ENCODE assay signal across 8 mouse cellular contexts in genomic region chr9:43737871-43738292, GRCm38 (mm10). TPM values are rescaled to one million over a fixed set of nuclear protein-coding genes. Genes with fewer than 3 reads are reported as not detected.
DNase-seq lines count a peak whose midpoint lies in the region; ATAC-seq and TF ChIP-seq lines count a peak whose summit lies in the region.

No protein-coding gene starts in this region.

- no peak for ATAC-seq in hindbrain, embryonic 15.5 days (ENCODE audit: low FRiP score, low read depth)
- ATAC-seq in lung, embryonic 15.5 days (ENCODE audit: borderline replicate concordance, extremely low read depth, low FRiP score, low TSS enrichment) = no peak
- peak; percentile 66 for ATAC-seq in stomach, postnatal 0 days (ENCODE audit: low FRiP score, low TSS enrichment)

- 2% methylated on average over 12 of the region's 12 CpGs for WGBS in hindbrain, embryonic 15.5 days
- 1% methylated on average over 12 of the region's 12 CpGs for WGBS in lung, embryonic 15.5 days
- WGBS in stomach, postnatal 0 days = 2% methylated on average over 12 of the region's 12 CpGs

- no peaks in the 10 kb centered on the region for H3K36me3 ChIP-seq in hindbrain, embryonic 15.5 days
- no peaks in the 10 kb centered on the region for H3K36me3 ChIP-seq in lung, embryonic 15.5 days
- no peaks in the 10 kb centered on the region for H3K36me3 ChIP-seq in stomach, postnatal 0 days (ENCODE audit: control insufficient read depth, insufficient read depth, low read length)

- no peak for TF ChIP-seq CTCF in stomach, postnatal 0 days (IDR thresholded peaks at IDR 0.05; ENCODE audit: low read depth)

- H3K4me1 ChIP-seq in hindbrain, embryonic 15.5 days (replicated peaks) = peaks cover 26% of the 10 kb centered on the region
- H3K4me1 ChIP-seq in lung, embryonic 15.5 days = peaks cover 42% of the 10 kb centered on the region
- peaks cover 2% of the 10 kb centered on the region; the same call in 1 of the 2 replicates for H3K4me1 ChIP-seq in stomach, postnatal 0 days (replicated peaks; ENCODE audit: control insufficient read depth, insufficient read depth)

- H3K9ac ChIP-seq in hindbrain, embryonic 15.5 days = no peak overlapping the region
- H3K9ac ChIP-seq in lung, embryonic 15.5 days = 0 out of 2 replicates have a peak overlapping the region, but pooled peaks have one; percentile 1
- H3K9ac ChIP-seq in stomach, postnatal 0 days (ENCODE audit: low read length) = no peak overlapping the region

- H3K4me3 ChIP-seq in hindbrain, embryonic 15.5 days = no peak overlapping the region
- H3K4me3 ChIP-seq in lung, embryonic 15.5 days = no peak overlapping the region
- no peak overlapping the region for H3K4me3 ChIP-seq in stomach, postnatal 0 days (ENCODE audit: low read depth, low read length)

- peak; percentile 60 for DNase-seq in retina, postnatal 1 day
- no peak for DNase-seq in retina, embryonic 14.5 days (ENCODE audit: low spot score)
- peak; percentile 79 for DNase-seq in stomach, postnatal 0 days (ENCODE audit: low spot score)
- DNase-seq in adrenal gland, adult 8-10 months = no peak
- DNase-seq in gastrocnemius, postnatal 14 days = no peak
- no peak for DNase-seq in right cerebral cortex, postnatal 25 days

- no peak overlapping the region for H3K27ac ChIP-seq in hindbrain, embryonic 15.5 days (replicated peaks)
- H3K27ac ChIP-seq in lung, embryonic 15.5 days = peak overlapping the region; percentile 82
- H3K27ac ChIP-seq in stomach, postnatal 0 days (replicated peaks) = no peak overlapping the region

- H3K27me3 ChIP-seq in hindbrain, embryonic 15.5 days = no peaks in the 10 kb centered on the region
- no peaks in the 10 kb centered on the region for H3K27me3 ChIP-seq in lung, embryonic 15.5 days
- no peaks in the 10 kb centered on the region for H3K27me3 ChIP-seq in stomach, postnatal 0 days (ENCODE audit: control insufficient read depth, insufficient read depth, low read length)

- TF ChIP-seq EP300 in stomach, postnatal 0 days (optimal IDR thresholded peaks at IDR 0.05) = no peak

- no peaks in the 10 kb centered on the region for H3K9me3 ChIP-seq in hindbrain, embryonic 15.5 days
- no peaks in the 10 kb centered on the region for H3K9me3 ChIP-seq in lung, embryonic 15.5 days
- no peaks in the 10 kb centered on the region for H3K9me3 ChIP-seq in stomach, postnatal 0 days (ENCODE audit: control insufficient read depth, low read length)

- peak overlapping the region; percentile 46 for H3K4me2 ChIP-seq in hindbrain, embryonic 15.5 days
- H3K4me2 ChIP-seq in lung, embryonic 15.5 days = peak overlapping the region; percentile 32
- no peak overlapping the region; the same call in 1 of the 2 replicates for H3K4me2 ChIP-seq in stomach, postnatal 0 days (replicated peaks; ENCODE audit: low read depth)

- intact Hi-C loops in gastrocnemius, postnatal 14 days (cut with DNase I; ENCODE audit: low total_unique reads) = no loop called here

RNA-seq across cellular contexts. Expression of gene Nectin1, which starts 5.9 kb away (rescaled TPM):
- polyA plus RNA-seq in hindbrain, embryonic 15.5 days (2015; fragmentation: Nextera tagmentation; extraction: Ambion mirVana) = 14.8 and 16.2 TPM in 2 replicates
- polyA plus RNA-seq in lung, embryonic 15.5 days (2015; fragmentation: Nextera tagmentation; extraction: Ambion mirVana) = 5.2 and 5.5 TPM in 2 replicates
- 5.9 and 6.7 TPM in 2 replicates for polyA plus RNA-seq in stomach, postnatal 0 days (2015; fragmentation: Nextera tagmentation; extraction: Ambion mirVana)
- total RNA-seq in adrenal gland, adult 8-10 months (2022) = 10 to 100 TPM; 39.3 to 61.3 (median 50.2) TPM
- total RNA-seq in gastrocnemius, postnatal 14 days (2021) = 1 to 10 TPM; 4.5 to 6.7 TPM

Comparison
In these comparisons a context has a peak if more than half of its experiments do, and no peak if none do; other contexts are left out.
1. DNase-seq: peak in retina, postnatal 1 day (single experiment) and stomach, postnatal 0 days (single experiment); none in retina, embryonic 14.5 days (single experiment), adrenal gland, adult 8-10 months (single experiment), gastrocnemius, postnatal 14 days (single experiment) and right cerebral cortex, postnatal 25 days (single experiment).